Mouse (Mus musculus): ENCODE data around the gene Nfkb2. TPM values are rescaled to one million over a fixed set of nuclear protein-coding genes. Genes with fewer than 3 reads are reported as not detected.
A peak's percentile ranks its signal among the peaks of the same experiment; 100 is the strongest.

Gene Nfkb2
- total and polyA plus RNA-seq, 2 experiments from 2014 or later: 1.9 to 4.7 TPM

- H3K4me3 ChIP-seq (ENCODE audit: low read length): peak overlapping the region; percentile 38; the same call in 1 of the 2 replicates
- DNase-seq (ENCODE audit: low spot score) (no peak), ATAC-seq (no peak)
- H3K9ac ChIP-seq (replicated peaks; ENCODE audit: low read length): no peak overlapping the region
- peak overlapping the region; percentile 61 for H3K4me2 ChIP-seq (ENCODE audit: low read depth, low read length)
- H3K9me3 ChIP-seq (ENCODE audit: low read length): no peaks in the 10 kb centered on the region
- TF ChIP-seq CTCF (IDR thresholded peaks at IDR 0.05; ENCODE audit: low read depth): no peak
- 0 out of 2 replicates have a peak, but pooled peaks cover 4% of the 10 kb centered on the region for H3K27me3 ChIP-seq (ENCODE audit: insufficient read depth, low read length)
- H3K36me3 ChIP-seq (ENCODE audit: insufficient read depth, low read length): no peaks in the 10 kb centered on the region
- 57% methylated on average over 18 of the region's 18 CpGs for WGBS
- peaks cover 6% of the 10 kb centered on the region; the same call in 1 of the 2 replicates for H3K4me1 ChIP-seq (ENCODE audit: insufficient read depth, low read length)
- H3K27ac ChIP-seq: no peak overlapping the region
Measured at GRCm38 (mm10) chr19:46303251-46304215, 587 bp upstream of the Nfkb2 start.

GRCm38 (mm10) chr19:46304908-46305333 is 801 bp downstream of the Nfkb2 start:
- peak overlapping the region; percentile 61 for H3K4me2 ChIP-seq (ENCODE audit: low read depth, low read length)
- H3K9me3 ChIP-seq (ENCODE audit: low read length): no peaks in the 10 kb centered on the region
- peak overlapping the region; percentile 38 for H3K4me3 ChIP-seq (ENCODE audit: low read length)
- H3K27ac ChIP-seq: peak overlapping the region; percentile 41; the same call in 1 of the 2 replicates
- ATAC-seq (0 out of 2 replicates have a peak, but pooled peaks have one; percentile 3), DNase-seq (ENCODE audit: low spot score) (peak; percentile 38)
- TF ChIP-seq CTCF (IDR thresholded peaks at IDR 0.05; ENCODE audit: low read depth): no peak
- 0 out of 2 replicates have a peak, but pooled peaks cover 4% of the 10 kb centered on the region for H3K27me3 ChIP-seq (ENCODE audit: insufficient read depth, low read length)
- no peaks in the 10 kb centered on the region for H3K36me3 ChIP-seq (ENCODE audit: insufficient read depth, low read length)
- peak overlapping the region; percentile 44 for H3K9ac ChIP-seq (replicated peaks; ENCODE audit: low read length)
- H3K4me1 ChIP-seq (ENCODE audit: insufficient read depth, low read length): peaks cover 6% of the 10 kb centered on the region; the same call in 1 of the 2 replicates
- 0% methylated on average over 34 of the region's 34 CpGs for WGBS

GRCm38 (mm10) chr19:46305432-46306267 is 1.5 kb downstream of the Nfkb2 start:
- TF ChIP-seq CTCF (IDR thresholded peaks at IDR 0.05; ENCODE audit: low read depth): no peak
- H3K4me3 ChIP-seq (ENCODE audit: low read length): peak overlapping the region; percentile 38
- peak overlapping the region; percentile 61 for H3K4me2 ChIP-seq (ENCODE audit: low read depth, low read length)
- H3K27me3 ChIP-seq (ENCODE audit: insufficient read depth, low read length): 0 out of 2 replicates have a peak, but pooled peaks cover 4% of the 10 kb centered on the region
- H3K9ac ChIP-seq (replicated peaks; ENCODE audit: low read length): peak overlapping the region; percentile 44
- DNase-seq (ENCODE audit: low spot score) (peak; percentile 80), ATAC-seq (peak; percentile 46)
- peak overlapping the region; percentile 41; the same call in 1 of the 2 replicates for H3K27ac ChIP-seq
- peaks cover 6% of the 10 kb centered on the region; the same call in 1 of the 2 replicates for H3K4me1 ChIP-seq (ENCODE audit: insufficient read depth, low read length)
- WGBS: under 1% methylated on average over 42 of the region's 43 CpGs
- H3K36me3 ChIP-seq (ENCODE audit: insufficient read depth, low read length): no peaks in the 10 kb centered on the region; the same call in 1 of the 2 replicates
- no peaks in the 10 kb centered on the region for H3K9me3 ChIP-seq (ENCODE audit: low read length)

- H3K27me3 ChIP-seq (ENCODE audit: insufficient read depth, low read length): 0 out of 2 replicates have a peak, but pooled peaks cover 4% of the 10 kb centered on the region
- TF ChIP-seq CTCF (IDR thresholded peaks at IDR 0.05; ENCODE audit: low read depth): no peak
- ATAC-seq (no peak), DNase-seq (ENCODE audit: low spot score) (no peak)
- peaks cover 6% of the 10 kb centered on the region; the same call in 1 of the 2 replicates for H3K4me1 ChIP-seq (ENCODE audit: insufficient read depth, low read length)
- H3K4me3 ChIP-seq (ENCODE audit: low read length): 0 out of 2 replicates have a peak overlapping the region, but pooled peaks have one; percentile 38
- no peaks in the 10 kb centered on the region for H3K9me3 ChIP-seq (ENCODE audit: low read length)
- WGBS: 57% methylated on average over 5 of the region's 5 CpGs
- peak overlapping the region; percentile 61 for H3K4me2 ChIP-seq (ENCODE audit: low read depth, low read length)
- H3K27ac ChIP-seq: no peak overlapping the region
- H3K36me3 ChIP-seq (ENCODE audit: insufficient read depth, low read length): peaks cover 4% of the 10 kb centered on the region; the same call in 1 of the 2 replicates
- H3K9ac ChIP-seq (replicated peaks; ENCODE audit: low read length): no peak overlapping the region
Measured at GRCm38 (mm10) chr19:46306268-46306610, 2.1 kb downstream of the Nfkb2 start.

- H3K9ac ChIP-seq (replicated peaks; ENCODE audit: low read length): no peak overlapping the region
- peaks cover 8% of the 10 kb centered on the region; the same call in 1 of the 2 replicates for H3K36me3 ChIP-seq (ENCODE audit: insufficient read depth, low read length)
- no peak overlapping the region for H3K4me2 ChIP-seq (ENCODE audit: low read depth, low read length)
- H3K27ac ChIP-seq: no peak overlapping the region
- DNase-seq (ENCODE audit: low spot score) (no peak), ATAC-seq (no peak)
- no peak for TF ChIP-seq CTCF (IDR thresholded peaks at IDR 0.05; ENCODE audit: low read depth)
- 91% methylated on average over 9 of the region's 9 CpGs for WGBS
- no peak overlapping the region for H3K4me3 ChIP-seq (ENCODE audit: low read length)
- H3K4me1 ChIP-seq (ENCODE audit: insufficient read depth, low read length): peaks cover 6% of the 10 kb centered on the region; the same call in 1 of the 2 replicates
- 0 out of 2 replicates have a peak, but pooled peaks cover 4% of the 10 kb centered on the region for H3K27me3 ChIP-seq (ENCODE audit: insufficient read depth, low read length)
- no peaks in the 10 kb centered on the region for H3K9me3 ChIP-seq (ENCODE audit: low read length)
Measured at GRCm38 (mm10) chr19:46306751-46307289, 2.7 kb downstream of the Nfkb2 start.

- peaks cover 6% of the 10 kb centered on the region; the same call in 1 of the 2 replicates for H3K4me1 ChIP-seq (ENCODE audit: insufficient read depth, low read length)
- no peak overlapping the region for H3K9ac ChIP-seq (replicated peaks; ENCODE audit: low read length)
- H3K27ac ChIP-seq: no peak overlapping the region
- no peak for TF ChIP-seq CTCF (IDR thresholded peaks at IDR 0.05; ENCODE audit: low read depth)
- H3K36me3 ChIP-seq (ENCODE audit: insufficient read depth, low read length): peaks cover 17% of the 10 kb centered on the region; the same call in 1 of the 2 replicates
- 0 out of 2 replicates have a peak, but pooled peaks cover 4% of the 10 kb centered on the region for H3K27me3 ChIP-seq (ENCODE audit: insufficient read depth, low read length)
- ATAC-seq (no peak), DNase-seq (ENCODE audit: low spot score) (no peak)
- no peaks in the 10 kb centered on the region for H3K9me3 ChIP-seq (ENCODE audit: low read length)
- H3K4me3 ChIP-seq (ENCODE audit: low read length): no peak overlapping the region
- WGBS: 82% methylated on average over 16 of the region's 16 CpGs
- no peak overlapping the region for H3K4me2 ChIP-seq (ENCODE audit: low read depth, low read length)
Measured at GRCm38 (mm10) chr19:46307781-46308180, 3.7 kb downstream of the Nfkb2 start.
